Mouse (Mus musculus) spleen, postnatal 4 days (tissue): ENCODE results near the gene Hmcn1.

Experiments
- DNase-seq, 2 experiments: peaks; one replicate each; pipeline ENCODE4 v3.0.0; 2022; ENCODE audit warnings: low spot score in 2 of 2

Gene Hmcn1

GRCm38 (mm10) chr1:150877920-150878319 is 115.3 kb downstream of the Hmcn1 start:
- DNase-seq: no peak

GRCm38 (mm10) chr1:150874025-150874424 is 119.2 kb downstream of the Hmcn1 start:
- DNase-seq: no peak

GRCm38 (mm10) chr1:150873231-150873630 is 120.0 kb downstream of the Hmcn1 start:
- DNase-seq: no peak

DNA sequence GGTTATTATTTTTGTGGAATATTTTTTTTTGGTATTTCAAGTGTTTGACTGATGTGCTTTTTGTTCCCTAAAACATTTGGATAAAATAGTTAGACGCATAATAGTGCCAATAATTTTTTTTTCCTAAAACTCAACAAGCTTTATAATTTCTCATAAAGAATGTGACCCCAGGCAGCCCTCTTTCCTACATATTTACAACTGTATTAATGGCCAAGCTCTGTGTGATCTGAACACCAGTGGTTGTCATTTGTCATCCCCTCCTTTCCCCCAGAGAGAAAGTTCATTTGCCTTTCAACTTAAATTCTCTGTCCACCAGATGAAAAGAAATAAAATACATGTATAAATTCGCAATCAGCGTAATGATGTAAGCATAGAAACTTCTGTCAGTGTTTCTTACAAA is 121.1 kb downstream of the Hmcn1 start:
- DNase-seq: no peak

GRCm38 (mm10) chr1:150869189-150869588 is 124.0 kb downstream of the Hmcn1 start:
- DNase-seq: no peak

GRCm38 (mm10) chr1:150866615-150867014 is 126.6 kb downstream of the Hmcn1 start:
- no peak for DNase-seq

DNA sequence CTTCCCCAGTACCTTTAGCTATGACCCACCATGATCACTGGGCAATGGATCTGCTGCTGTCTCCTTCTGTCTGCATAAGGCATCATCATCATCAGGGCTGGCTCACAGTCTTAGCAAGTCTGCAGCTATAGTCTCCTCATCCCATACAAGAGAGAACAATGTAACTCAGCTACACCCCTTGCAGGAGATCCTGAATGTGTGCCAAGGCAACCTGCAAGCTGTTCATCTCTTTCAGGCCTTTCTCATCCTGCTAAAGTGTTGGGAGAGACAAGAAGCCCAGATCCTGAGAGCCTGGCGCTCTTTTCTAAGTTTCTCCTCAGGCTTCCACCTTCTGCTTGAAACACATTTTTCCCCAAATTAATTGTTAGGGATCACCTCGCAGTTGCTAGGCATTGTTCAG is 135.5 kb downstream of the Hmcn1 start:
- DNase-seq: no peak

DNA sequence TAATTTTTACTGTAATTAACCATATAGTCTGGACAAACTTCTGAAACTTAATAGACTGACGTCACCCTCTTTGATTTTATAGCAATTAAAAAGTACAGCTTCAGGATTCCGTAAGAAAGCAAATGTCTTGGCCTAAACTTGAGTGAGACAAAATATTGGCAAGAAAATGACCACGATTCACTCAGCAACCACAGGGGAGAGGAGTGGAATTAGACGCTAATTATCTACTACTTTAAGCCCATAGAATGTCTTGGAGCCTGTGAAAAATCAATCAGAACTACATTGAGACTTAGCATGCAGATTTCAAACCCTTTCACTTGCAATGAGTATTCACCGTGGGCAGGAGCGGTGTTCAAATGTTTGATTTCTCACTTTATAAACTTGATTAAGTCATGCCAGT is 159.8 kb downstream of the Hmcn1 start:
- DNase-seq: no peak

DNA sequence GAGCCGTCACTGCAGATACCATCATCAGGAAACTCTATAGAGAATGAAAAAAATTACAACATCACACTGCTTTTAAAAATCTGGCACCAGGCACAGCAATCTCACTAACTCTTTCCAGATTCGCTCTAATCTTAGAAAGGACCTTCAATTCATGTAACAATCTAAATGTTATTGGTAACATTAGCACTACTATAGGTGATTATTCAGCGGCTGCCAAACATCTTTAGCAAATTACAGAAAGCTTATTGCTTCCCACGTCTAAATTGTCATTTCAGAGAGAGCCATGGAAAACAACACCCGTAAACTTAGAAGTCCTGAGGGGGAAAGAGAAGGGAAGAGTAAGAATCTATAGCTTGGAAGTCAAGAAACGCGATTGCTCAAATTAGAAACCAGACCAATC is 163.4 kb downstream of the Hmcn1 start:
- no peak for DNase-seq

- no peak for DNase-seq
These were observed 166.1 kb downstream of the Hmcn1 start for GRCm38 (mm10) chr1:150827169-150827568.

DNA sequence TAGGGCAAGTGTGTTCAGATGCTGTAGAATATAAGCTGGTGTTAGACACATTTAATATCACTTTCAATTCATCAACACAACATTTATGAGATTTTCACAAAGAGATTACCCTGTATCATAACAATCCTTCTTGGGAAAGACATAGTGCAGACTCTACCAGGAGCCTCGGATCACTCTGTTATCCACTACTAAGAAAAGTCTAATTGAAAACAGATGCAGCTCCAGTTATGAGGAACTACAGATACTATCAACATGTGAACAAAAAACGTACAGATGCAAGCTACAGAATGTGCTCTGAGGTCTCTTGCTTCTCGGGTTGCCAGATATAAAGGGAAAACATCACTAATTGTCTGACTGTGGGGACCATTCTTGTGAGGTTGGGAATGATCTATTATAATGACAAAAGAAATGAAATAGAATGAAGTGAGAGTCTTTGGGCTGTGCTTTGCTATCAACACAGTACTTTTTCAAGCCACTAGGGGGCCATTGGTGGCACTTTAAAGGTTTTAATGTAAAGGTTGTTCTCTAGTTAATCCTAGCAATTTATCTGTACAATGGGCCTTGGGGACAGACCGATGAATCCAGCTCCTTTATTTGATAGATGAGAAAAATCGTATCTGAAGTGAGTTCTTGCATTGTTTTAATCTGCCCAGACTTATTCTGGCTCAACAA is 168.8 kb downstream of the Hmcn1 start:
- no peak for DNase-seq

DNA sequence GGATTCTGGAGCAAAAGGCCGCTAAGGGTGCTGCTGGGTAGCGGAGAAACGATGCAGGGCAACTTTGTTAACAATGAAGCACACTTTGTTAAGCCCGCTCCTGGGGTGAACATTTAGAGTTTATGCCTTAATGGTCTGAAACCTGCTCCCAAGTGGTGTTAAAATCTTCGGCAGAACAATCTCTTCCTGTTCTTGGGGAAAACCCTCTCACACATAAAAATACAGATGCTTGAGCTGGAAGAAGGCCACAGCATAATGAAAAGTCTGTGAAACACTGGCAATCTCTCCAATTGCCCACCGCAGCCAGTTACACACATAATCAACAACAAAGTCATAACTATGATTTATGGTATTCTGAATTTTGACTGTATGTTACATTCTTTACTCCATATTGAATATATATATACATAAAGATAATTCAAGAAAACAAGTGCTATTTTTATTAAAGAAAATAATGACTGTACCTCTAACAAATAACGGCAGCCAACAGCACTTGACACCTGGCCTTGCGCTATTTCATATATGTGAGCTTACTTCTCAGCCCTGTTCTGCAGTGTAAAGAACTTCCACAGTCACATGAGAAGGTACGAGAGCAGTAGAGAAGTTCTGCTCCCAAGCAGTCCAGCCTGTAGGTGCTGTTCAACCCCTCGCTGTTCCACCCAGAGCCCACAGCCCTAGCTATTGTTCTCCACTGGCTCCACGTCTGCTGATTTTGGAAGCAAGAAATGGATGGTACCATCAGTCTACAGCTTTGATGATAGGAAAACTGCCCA is 177.0 kb downstream of the Hmcn1 start:
- no peak for DNase-seq

GRCm38 (mm10) chr1:150814917-150815316 is 178.3 kb downstream of the Hmcn1 start:
- no peak for DNase-seq

- DNase-seq: no peak
These were observed 179.9 kb downstream of the Hmcn1 start for GRCm38 (mm10) chr1:150813381-150813780.

- no peak for DNase-seq
These were observed 186.4 kb downstream of the Hmcn1 start for GRCm38 (mm10) chr1:150806864-150807263.

DNA sequence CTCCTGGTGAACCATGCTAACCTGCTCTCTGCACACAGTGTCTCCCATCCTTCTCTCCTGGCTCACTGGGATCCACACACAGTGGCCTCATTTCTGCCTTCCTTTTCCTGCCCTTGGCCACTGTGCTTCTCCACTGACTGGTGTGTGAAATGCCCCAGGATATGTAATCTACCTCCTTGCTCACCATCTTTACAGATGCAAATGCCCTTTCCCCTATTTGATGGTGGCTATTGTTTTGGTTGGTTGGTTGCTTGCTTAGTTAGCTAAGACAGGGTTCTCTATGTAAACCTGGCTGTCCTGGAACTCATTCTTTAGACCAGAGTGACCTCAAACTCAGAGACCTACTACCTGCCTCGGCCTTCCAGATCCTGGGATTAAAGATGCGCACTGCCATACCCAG is 187.8 kb downstream of the Hmcn1 start:
- DNase-seq: no peak

GRCm38 (mm10) chr1:150804235-150805099 is 188.8 kb downstream of the Hmcn1 start:
- no peak for DNase-seq

GRCm38 (mm10) chr1:150802642-150803041 is 190.6 kb downstream of the Hmcn1 start:
- no peak for DNase-seq

GRCm38 (mm10) chr1:150800611-150801263 is 192.5 kb downstream of the Hmcn1 start:
- no peak for DNase-seq

DNA sequence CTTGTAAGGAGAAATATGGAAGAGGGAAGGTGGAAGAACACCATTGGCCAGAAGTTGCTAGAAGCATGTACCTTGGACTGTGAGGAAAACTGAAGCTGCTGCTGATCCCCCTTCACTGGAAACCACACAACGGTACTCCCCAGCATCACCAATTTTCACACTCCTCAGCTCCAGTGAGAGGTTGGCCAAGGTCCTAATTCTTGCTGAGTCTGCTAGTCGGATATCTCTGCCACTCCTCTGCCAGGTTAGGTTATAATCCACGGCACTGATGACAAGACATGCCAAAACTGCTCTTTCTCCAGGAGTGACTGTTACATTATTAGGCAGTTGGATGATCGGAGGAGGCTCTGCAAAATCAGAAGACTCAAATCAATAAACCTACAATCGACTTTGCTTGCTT is 194.6 kb downstream of the Hmcn1 start:
- no peak for DNase-seq

DNA sequence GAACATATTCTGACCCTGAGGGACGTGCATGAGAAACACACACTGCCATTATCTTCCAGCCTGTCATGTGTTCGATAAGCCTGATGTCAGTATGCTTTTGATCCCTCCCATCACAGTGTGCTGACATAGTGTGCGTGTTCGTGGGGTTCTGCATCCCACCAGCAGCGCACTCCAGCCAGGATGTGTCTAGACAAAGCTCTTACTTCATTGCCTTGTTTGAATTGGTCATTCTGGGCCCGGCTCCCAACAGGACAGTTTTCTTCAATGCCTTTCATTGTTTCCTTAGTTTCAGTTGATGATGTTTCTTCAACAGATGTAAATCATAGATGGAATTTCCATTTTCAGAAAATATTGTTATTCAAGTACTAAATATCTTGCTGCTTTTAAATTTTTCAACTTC is 206.5 kb downstream of the Hmcn1 start:
- DNase-seq: no peak
